Mouse (Mus musculus) pancreas, adult 10 weeks (tissue): Measurements from ENCODE around the gene Tmem88. TPM values are rescaled to one million over a fixed set of nuclear protein-coding genes. Genes with fewer than 3 reads are reported as not detected.

ENCODE experiments used
- polyA plus RNA-seq: library from polyadenylated mRNA; stranded (reverse); fragments of 350-450 nt; fragmentation: Illumina TruSeq; extraction: RNeasy Lipid Tissue Mini Kit (QIAGEN cat#74804); gene quantifications from one replicate; pipeline ENCODE4 v1.2.3, GENCODE M21; 2015; ENCODE audit warnings: low read depth, low replicate concordance; ENCODE audit not compliant: insufficient read depth

The Tmem88 gene
- polyA plus RNA-seq, result 12.1 TPM

DNA sequence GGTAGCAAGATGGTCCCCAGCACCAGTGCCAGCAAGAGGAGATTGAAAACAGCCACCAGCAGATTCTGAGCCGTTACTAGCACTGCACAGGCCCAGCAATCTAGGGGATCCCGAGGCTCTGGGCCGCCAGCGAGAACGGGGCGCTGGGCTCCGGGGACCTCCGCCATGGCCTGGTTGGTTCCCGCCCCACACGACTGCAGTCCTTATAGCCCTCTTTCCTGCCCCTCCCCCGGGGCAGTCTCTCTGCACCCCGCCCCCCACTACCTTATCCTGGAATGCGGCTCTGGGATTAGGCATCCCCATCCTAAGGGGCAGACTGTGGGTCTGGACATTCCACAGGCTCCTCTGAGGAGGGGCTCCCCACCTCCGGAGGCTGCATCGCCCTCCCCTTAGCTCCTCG, at the start of gene Tmem88:
TSS of gene Tmem88 (minus strand) at position 176 of the 400 bp plus-strand sequence.

GRCm38 (mm10) chr11:69413221-69414181, 15.5 kb upstream of the Tmem88 start, which contains the start of gene Kdm6b:
Kdm6b (minus strand) TSS chr11:69413675.

GRCm38 (mm10) chr11:69395235-69395633, 2.8 kb downstream of the Tmem88 start, which contains the start of the genes Naa38 and Cyb5d1:
Naa38 (plus strand) TSS chr11:69395487.
Cyb5d1 (minus strand) TSS chr11:69395631.

DNA sequence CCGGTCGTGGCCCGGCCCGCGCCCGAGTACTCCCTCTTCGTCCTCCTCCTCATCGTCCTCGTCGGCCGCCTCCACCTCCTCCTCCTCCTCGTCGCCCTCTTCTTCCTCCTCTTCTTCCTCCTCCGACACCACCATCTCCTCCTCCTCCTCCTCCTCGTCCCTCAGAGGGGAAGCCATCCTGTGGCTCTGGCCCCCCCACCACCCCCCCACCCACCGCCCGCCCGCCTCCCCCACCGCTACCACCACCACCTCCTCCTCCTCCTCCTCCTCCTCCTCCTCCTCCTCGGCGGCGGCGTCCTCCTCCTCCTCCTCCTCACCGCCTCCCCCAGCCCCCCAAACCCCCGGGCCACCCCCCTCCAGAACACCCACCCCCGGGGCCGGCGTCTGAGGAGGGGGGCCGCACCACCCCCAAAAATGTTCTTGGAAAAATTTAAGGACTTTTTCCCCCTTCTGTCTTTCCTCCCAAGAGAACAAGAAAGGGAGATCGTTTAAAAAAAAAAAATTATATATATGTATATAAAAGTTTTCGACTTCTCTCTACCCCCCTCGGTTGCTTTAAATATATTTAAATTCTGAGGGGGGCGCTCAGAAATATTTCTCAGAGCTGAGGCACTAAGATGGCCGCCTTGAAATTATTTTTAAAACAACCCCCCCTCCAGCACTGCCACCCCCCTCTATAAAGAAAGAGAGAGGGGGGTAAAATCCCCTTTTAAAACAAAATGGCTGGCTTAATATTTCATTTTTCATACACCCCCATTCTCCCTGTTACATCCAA, 28.6 kb downstream of the Tmem88 start, which contains the start of gene Chd3:
TSS of gene Chd3 (minus strand) at position 192 of the 775 bp plus-strand sequence.

Other genes with a start within 250 kb of the Tmem88 start
- gene Alox12b, start 241.2 kb downstream of the Tmem88 start, polyA plus RNA-seq, result not detected
- gene Alox8, start 200.4 kb downstream of the Tmem88 start, polyA plus RNA-seq, result not detected
- not detected for gene Gucy2e, start 161.2 kb downstream of the Tmem88 start, polyA plus RNA-seq
- gene Cntrob, start 74.5 kb downstream of the Tmem88 start, polyA plus RNA-seq, result 3.1 TPM
- 24.2 TPM for gene Trappc1, start 74.3 kb downstream of the Tmem88 start, polyA plus RNA-seq
- gene Kcnab3, start 72.0 kb downstream of the Tmem88 start, polyA plus RNA-seq, result 2.4 TPM
- gene Rnf227, start 57.8 kb downstream of the Tmem88 start, polyA plus RNA-seq, result 0.90 TPM
- 20.2 TPM for gene Chd3, start 28.8 kb downstream of the Tmem88 start, polyA plus RNA-seq
- 38.8 TPM for gene Naa38, start 2.7 kb downstream of the Tmem88 start, polyA plus RNA-seq
- gene Cyb5d1, start 2.6 kb downstream of the Tmem88 start, polyA plus RNA-seq, result 7.7 TPM
- 6.6 TPM for gene Kdm6b, start 15.4 kb upstream of the Tmem88 start, polyA plus RNA-seq
- gene Dnah2, start 150.9 kb upstream of the Tmem88 start, polyA plus RNA-seq, result 0.07 TPM
- 1.1 TPM for gene Efnb3, start 162.0 kb upstream of the Tmem88 start, polyA plus RNA-seq
- 3.8 TPM for gene Wrap53, start 182.0 kb upstream of the Tmem88 start, polyA plus RNA-seq
- 14.2 TPM for gene Trp53, start 182.1 kb upstream of the Tmem88 start, polyA plus RNA-seq
- gene Atp1b2, start 207.7 kb upstream of the Tmem88 start, polyA plus RNA-seq, result 8.9 TPM
- not detected for gene Shbg, start 219.7 kb upstream of the Tmem88 start, polyA plus RNA-seq
- 3.0 TPM for gene Sat2, start 223.8 kb upstream of the Tmem88 start, polyA plus RNA-seq
- 24.7 TPM for gene Fxr2, start 234.8 kb upstream of the Tmem88 start, polyA plus RNA-seq